Comparison of ENCODE assay signal across 23 mouse cellular contexts in the genomic region with DNA sequence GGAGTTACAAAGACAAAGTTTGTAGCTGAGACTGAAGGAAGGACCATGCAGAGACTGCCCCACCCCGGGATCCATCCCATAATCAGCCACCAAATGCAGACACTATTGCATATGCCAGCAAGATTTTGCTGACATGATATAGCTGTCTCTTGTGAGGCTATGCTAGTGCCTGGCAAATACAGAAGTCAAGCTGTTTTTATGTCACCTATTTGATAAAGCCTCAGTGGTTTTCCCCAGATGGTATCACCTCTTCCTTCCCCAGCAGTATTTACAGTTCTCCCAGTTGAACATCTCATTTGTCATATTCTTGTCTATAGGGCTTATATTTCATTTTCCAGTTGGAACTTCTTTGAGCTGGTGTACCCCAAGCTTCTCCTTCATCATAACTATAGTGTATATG.
DNase-seq lines count a peak whose midpoint lies in the region; ATAC-seq and TF ChIP-seq lines count a peak whose summit lies in the region.
"Had no signal": no experiment of that assay in that cellular context is flagged by ENCODE, and none has a peak within 500 bp of the region (broad histone marks: within the 10 kb centered on the region; RNA-seq: fewer than 3 reads in every experiment).

No protein-coding gene starts in this region.

- peak; percentile 73 to 80; a peak in 3 of 4 replicates for TF ChIP-seq EP300 in MEL (IDR thresholded peaks at IDR 0.05; ENCODE audit: low read depth in 1 of 2, low read length in 2 of 2)

- no peak overlapping the region for H3K4me2 ChIP-seq in intestine, postnatal 0 days (replicated peaks; ENCODE audit: low read depth)
- H3K4me2 ChIP-seq: embryonic facial prominence, embryonic 13.5 days; embryonic facial prominence, embryonic 15.5 days; forebrain, embryonic 12.5 days had no signal

- no peak overlapping the region for H3K4me3 ChIP-seq in MEL (ENCODE audit: control insufficient read depth in 1 of 2, insufficient read depth in 1 of 2, low read depth in 2 of 2, low read length in 2 of 2)
- H3K4me3 ChIP-seq in intestine, postnatal 0 days (ENCODE audit: low read depth, low read length), result no peak overlapping the region
- H3K4me3 ChIP-seq: embryonic facial prominence, embryonic 13.5 days; embryonic facial prominence, embryonic 15.5 days; erythroblast, embryonic 14.5 days; forebrain, embryonic 10.5 days; forebrain, embryonic 12.5 days had no signal

- TF ChIP-seq RAD21 in MEL (IDR thresholded peaks at IDR 0.05; ENCODE audit: low read depth, low read length), result no peak

- WGBS in intestine, postnatal 0 days, result 81% methylated on average over 1 of the region's 1 CpGs

- peaks cover 0 to 44% of the 10 kb centered on the region in 2 experiments; a peak in 2 of 4 replicates for H3K36me3 ChIP-seq in MEL (ENCODE audit: control insufficient read depth in 1 of 2, insufficient read depth in 2 of 2, low read length in 2 of 2)
- no peaks in the 10 kb centered on the region for H3K36me3 ChIP-seq in intestine, postnatal 0 days (ENCODE audit: control insufficient read depth, insufficient read depth)
- H3K36me3 ChIP-seq: embryonic facial prominence, embryonic 13.5 days; embryonic facial prominence, embryonic 15.5 days; forebrain, embryonic 10.5 days; forebrain, embryonic 12.5 days had no signal

- H3K27me3 ChIP-seq in MEL (ENCODE audit: control insufficient read depth in 1 of 2, insufficient read depth in 2 of 2, low read length in 2 of 2), result no peaks in the 10 kb centered on the region
- H3K27me3 ChIP-seq in intestine, postnatal 0 days (replicated peaks; ENCODE audit: control insufficient read depth, insufficient read depth, low read length), result no peaks in the 10 kb centered on the region

- no peaks in the 10 kb centered on the region for H3K79me2 ChIP-seq in MEL (ENCODE audit: control insufficient read depth, insufficient read depth, low read length, poor library complexity)

- H3K27ac ChIP-seq in MEL (ENCODE audit: control insufficient read depth, low read depth, low read length), result no peak overlapping the region
- no peak overlapping the region for H3K27ac ChIP-seq in intestine, postnatal 0 days (ENCODE audit: low read depth, low read length)
- H3K27ac ChIP-seq: embryonic facial prominence, embryonic 13.5 days; embryonic facial prominence, embryonic 15.5 days; forebrain, embryonic 10.5 days; forebrain, embryonic 12.5 days had no signal

- TF ChIP-seq POLR2A in MEL (IDR thresholded peaks at IDR 0.05; ENCODE audit: control insufficient read depth in 1 of 2, insufficient read depth in 1 of 2, low read depth in 1 of 2, low read length in 2 of 2, poor library complexity in 1 of 2), result no peak

- no peaks in the 10 kb centered on the region for H3K9me3 ChIP-seq in MEL (replicated peaks; ENCODE audit: insufficient read depth, low read length)
- no peaks in the 10 kb centered on the region for H3K9me3 ChIP-seq in intestine, postnatal 0 days (ENCODE audit: control insufficient read depth)
- H3K9me3 ChIP-seq: embryonic facial prominence, embryonic 13.5 days; embryonic facial prominence, embryonic 15.5 days; forebrain, embryonic 10.5 days; forebrain, embryonic 12.5 days had no signal

- DNase-seq in 416B (ENCODE audit: low read depth) (peak; percentile 56), MEL (ENCODE audit: low read depth, low spot score) (peak; percentile 70)
- DNase-seq in adrenal gland, postnatal 14 days, result no peak
- no peak for DNase-seq in left cerebral cortex, postnatal 14 days (ENCODE audit: low spot score in 2 of 2)
- DNase-seq: adrenal gland, adult 8-10 months; adrenal gland, postnatal 25 days; cerebellum, adult 11 months; cerebellum, adult 18-20 months; cerebellum, adult 8-10 months; cerebellum, postnatal 10 days; cerebellum, postnatal 25 days; embryo, embryonic 11 days had no signal

- no peak overlapping the region for H3K9ac ChIP-seq in MEL (ENCODE audit: control insufficient read depth, low read depth, low read length, poor library complexity, severe bottlenecking)
- H3K9ac ChIP-seq in intestine, postnatal 0 days (ENCODE audit: low read depth, low read length), result no peak overlapping the region
- H3K9ac ChIP-seq: embryonic facial prominence, embryonic 13.5 days; embryonic facial prominence, embryonic 15.5 days; forebrain, embryonic 12.5 days had no signal

- intact Hi-C loops in left cerebral cortex, postnatal 14 days (cut with DNase I), result no loop called here

- peak; percentile 36; the same call in 1 of the 2 replicates for ATAC-seq in common myeloid progenitor, adult 5-6 weeks (replicated peaks; ENCODE audit: low read depth, poor library complexity, severe bottlenecking)
- no peak for ATAC-seq in intestine, postnatal 0 days
- ATAC-seq: activated CD4-positive, CD25-positive, alpha-beta regulatory T cell, adult 4 months; forebrain, embryonic 14.5 days; forebrain, embryonic 16.5 days; Patski had no signal

- peaks cover 31 to 36% of the 10 kb centered on the region in 2 experiments for H3K4me1 ChIP-seq in MEL (ENCODE audit: control insufficient read depth in 1 of 2, insufficient read depth in 2 of 2, low read length in 2 of 2)
- H3K4me1 ChIP-seq in intestine, postnatal 0 days (replicated peaks; ENCODE audit: control insufficient read depth, insufficient read depth, low read length), result no peaks in the 10 kb centered on the region
- H3K4me1 ChIP-seq: embryonic facial prominence, embryonic 15.5 days; forebrain, embryonic 10.5 days; forebrain, embryonic 12.5 days had no signal

- TF ChIP-seq CTCF in MEL (IDR thresholded peaks at IDR 0.05 in 2 of 3, conservative IDR thresholded peaks at IDR 0.05 in 1 of 3; ENCODE audit: control insufficient read depth in 1 of 3, insufficient read depth in 1 of 3, low read depth in 2 of 3, low read length in 3 of 3, poor library complexity in 1 of 3, severe bottlenecking in 1 of 3), result no peak
- no peak for TF ChIP-seq CTCF in intestine, postnatal 0 days (IDR thresholded peaks at IDR 0.05; ENCODE audit: low read depth)

TF ChIP-seq in MEL, 35 proteins besides CTCF, POLR2A, EP300 and RAD21:
- TF ChIP-seq HCFC1 (IDR thresholded peaks at IDR 0.05; ENCODE audit: low read depth, low read length) (no peak), ZC3H11A (IDR thresholded peaks at IDR 0.05; ENCODE audit: low read depth, low read length) (no peak), MYB (IDR thresholded peaks at IDR 0.05; ENCODE audit: low read depth, low read length) (no peak), ELF1 (IDR thresholded peaks at IDR 0.05; ENCODE audit: low read depth, low read length) (no peak), ZMIZ1 (IDR thresholded peaks at IDR 0.05; ENCODE audit: low read depth, low read length) (no peak), GABPA (IDR thresholded peaks at IDR 0.05; ENCODE audit: low read depth, low read length) (no peak), KAT2A (conservative IDR thresholded peaks at IDR 0.05; ENCODE audit: low read depth, low read length) (no peak), SIN3A (IDR thresholded peaks at IDR 0.05; ENCODE audit: low read length) (peak; percentile 67; the same call in 1 of the 2 replicates), TAL1 (IDR thresholded peaks at IDR 0.05; ENCODE audit: low read length) (peak; percentile 27), BHLHE40 (IDR thresholded peaks at IDR 0.05; ENCODE audit: borderline replicate concordance, low read depth, low read length) (0 out of 2 replicates have a peak, but pooled peaks have one; percentile 7), MYC (IDR thresholded peaks at IDR 0.05; ENCODE audit: low read depth, low read length) (0 out of 2 replicates have a peak, but pooled peaks have one; percentile 37), MEF2A (IDR thresholded peaks at IDR 0.05; ENCODE audit: extremely low read depth, insufficient replicate concordance, low read depth, low read length, poor library complexity, severe bottlenecking) (no peak), RCOR1 (IDR thresholded peaks at IDR 0.05; ENCODE audit: low read depth, low read length) (peak; percentile 71), TBP (IDR thresholded peaks at IDR 0.05; ENCODE audit: low read depth, low read length) (no peak), MXI1 (IDR thresholded peaks at IDR 0.05; ENCODE audit: low read depth, low read length) (peak; percentile 52; the same call in 1 of the 2 replicates), CHD1 (IDR thresholded peaks at IDR 0.05; ENCODE audit: low read depth, low read length) (no peak), MAFK (IDR thresholded peaks at IDR 0.05; ENCODE audit: borderline replicate concordance, low read depth, low read length) (peak; percentile 48; the same call in 1 of the 2 replicates), USF2 (IDR thresholded peaks at IDR 0.05; ENCODE audit: borderline replicate concordance in 1 of 2, insufficient read depth in 1 of 2, low read depth in 1 of 2, low read length in 2 of 2) (no peak), UBTF (IDR thresholded peaks at IDR 0.05; ENCODE audit: borderline replicate concordance, insufficient read depth, low read depth, low read length) (no peak), NELFE (IDR thresholded peaks at IDR 0.05; ENCODE audit: low read depth, low read length) (no peak), POLR2AphosphoS2 (IDR thresholded peaks at IDR 0.05; ENCODE audit: low read length) (no peak), ZNF384 (IDR thresholded peaks at IDR 0.05; ENCODE audit: low read depth, low read length) (no peak), CHD2 (IDR thresholded peaks at IDR 0.05; ENCODE audit: low read length) (no peak), NRF1 (IDR thresholded peaks at IDR 0.05; ENCODE audit: insufficient read depth, low read depth, low read length, poor library complexity, severe bottlenecking) (no peak), MAX (IDR thresholded peaks at IDR 0.05; ENCODE audit: low read length) (no peak), GATA1 (IDR thresholded peaks at IDR 0.05; ENCODE audit: low read depth, low read length) (peak; percentile 86), TCF12 (IDR thresholded peaks at IDR 0.05; ENCODE audit: low read depth, low read length) (peak; percentile 66), E2F4 (IDR thresholded peaks at IDR 0.05; ENCODE audit: borderline replicate concordance, low read depth, low read length) (no peak), POLR2AphosphoS5 (IDR thresholded peaks at IDR 0.05; ENCODE audit: borderline replicate concordance, low read depth, low read length) (no peak), USF1 (IDR thresholded peaks at IDR 0.05; ENCODE audit: low read depth, low read length) (no peak), JUND (IDR thresholded peaks at IDR 0.05; ENCODE audit: low read depth, low read length) (no peak), ZKSCAN1 (IDR thresholded peaks at IDR 0.05; ENCODE audit: low read depth, low read length) (no peak), SMC3 (IDR thresholded peaks at IDR 0.05; ENCODE audit: low read depth, low read length) (no peak), MAZ (IDR thresholded peaks at IDR 0.05; ENCODE audit: low read depth, low read length) (no peak), ETS1 (IDR thresholded peaks at IDR 0.05; ENCODE audit: low read depth, low read length) (peak; percentile 93)

Comparison
In these comparisons a context has a peak if more than half of its experiments do, and no peak if none do; other contexts are left out.
1. DNase-seq: peak in 416B (single experiment) and MEL (single experiment); none in adrenal gland, postnatal 14 days (single experiment) and left cerebral cortex, postnatal 14 days (0 of 2).